Mouse (Mus musculus): ENCODE measurements around the gene Tmem234. TPM values are rescaled to one million over a fixed set of nuclear protein-coding genes. Genes with fewer than 3 reads are reported as not detected.

Tmem234 gene
- polyA plus RNA-seq, 1 experiment from 2014 or later, result 192 TPM

- ATAC-seq, result peak; percentile 52
- Histone ChIP-seq H3K4me3 (ENCODE audit: low read depth, low read length) (no peak overlapping the region), H3K9ac (replicated peaks; ENCODE audit: low read depth) (no peak overlapping the region)
Measured at GRCm38 (mm10) chr4:129576863-129577491, 23.5 kb upstream of the Tmem234 start.

GRCm38 (mm10) chr4:129577688-129578087 is 22.8 kb upstream of the Tmem234 start:
- 79% methylated on average over 7 of the region's 7 CpGs for WGBS
- no peak overlapping the region; the same call in 1 of the 2 replicates for H3K9ac ChIP-seq (replicated peaks; ENCODE audit: low read depth)

More at GRCm38 (mm10) chr4:129576863-129577491, 23.5 kb upstream of the Tmem234 start:
- Histone ChIP-seq H3K9me3 (ENCODE audit: low read length) (no peaks in the 10 kb centered on the region), H3K4me2 (replicated peaks; ENCODE audit: low read depth, low read length) (peak overlapping the region; percentile 20; the same call in 1 of the 2 replicates), H3K36me3 (ENCODE audit: insufficient read depth, low read length) (no peaks in the 10 kb centered on the region), H3K4me1 (ENCODE audit: insufficient read depth, low read depth, low read length) (no peaks in the 10 kb centered on the region), H3K27me3 (replicated peaks; ENCODE audit: insufficient read depth, low read length) (no peaks in the 10 kb centered on the region), H3K27ac (ENCODE audit: low read length) (no peak overlapping the region)
- DNase-seq (ENCODE audit: low spot score), result peak; percentile 74
- TF ChIP-seq EP300 (IDR thresholded peaks at IDR 0.05), result no peak
- TF ChIP-seq CTCF (IDR thresholded peaks at IDR 0.05), result peak; percentile 75
- WGBS, result 32% methylated on average over 21 of the region's 21 CpGs

GRCm38 (mm10) chr4:129578466-129578865 is 22.0 kb upstream of the Tmem234 start, which contains the start of gene Fam167b:
Gene Fam167b, minus strand, starts transcription at chr4:129578549.
- Histone ChIP-seq H3K4me2 (replicated peaks; ENCODE audit: low read depth, low read length) (peak within 1 kb of the TSS; percentile 20; the same call in 1 of the 2 replicates), H3K4me3 (ENCODE audit: low read depth, low read length) (no peak within 1 kb of the TSS), H3K27ac (ENCODE audit: low read length) (peak within 1 kb of the TSS; percentile 43; the same call in 1 of the 2 replicates), H3K9me3 (ENCODE audit: low read length) (no peaks in the 10 kb centered on the region), H3K9ac (replicated peaks; ENCODE audit: low read depth) (no peak within 1 kb of the TSS; the same call in 1 of the 2 replicates), H3K36me3 (ENCODE audit: insufficient read depth, low read length) (no peaks in the 10 kb centered on the region), H3K4me1 (ENCODE audit: insufficient read depth, low read depth, low read length) (no peaks in the 10 kb centered on the region), H3K27me3 (replicated peaks; ENCODE audit: insufficient read depth, low read length) (no peaks in the 10 kb centered on the region)
- DNase-seq (ENCODE audit: low spot score), result peak; percentile 42
- peak; percentile 50 for ATAC-seq
- WGBS, result 53% methylated on average over 5 of the region's 5 CpGs
- TF ChIP-seq EP300 (IDR thresholded peaks at IDR 0.05) (no peak), CTCF (IDR thresholded peaks at IDR 0.05) (no peak)

More at GRCm38 (mm10) chr4:129577688-129578087, 22.8 kb upstream of the Tmem234 start:
- H3K27ac ChIP-seq (ENCODE audit: low read length), result no peak overlapping the region
- TF ChIP-seq CTCF (IDR thresholded peaks at IDR 0.05), result no peak
- no peak for TF ChIP-seq EP300 (IDR thresholded peaks at IDR 0.05)
- ATAC-seq (no peak), DNase-seq (ENCODE audit: low spot score) (no peak)
- no peak overlapping the region for H3K4me3 ChIP-seq (ENCODE audit: low read depth, low read length)
- no peaks in the 10 kb centered on the region for H3K36me3 ChIP-seq (ENCODE audit: insufficient read depth, low read length)
- H3K4me1 ChIP-seq (ENCODE audit: insufficient read depth, low read depth, low read length), result no peaks in the 10 kb centered on the region
- no peaks in the 10 kb centered on the region for H3K9me3 ChIP-seq (ENCODE audit: low read length)
- peak overlapping the region; percentile 20; the same call in 1 of the 2 replicates for H3K4me2 ChIP-seq (replicated peaks; ENCODE audit: low read depth, low read length)
- no peaks in the 10 kb centered on the region for H3K27me3 ChIP-seq (replicated peaks; ENCODE audit: insufficient read depth, low read length)

GRCm38 (mm10) chr4:129580347-129580746 is 20.1 kb upstream of the Tmem234 start:
- no peaks in the 10 kb centered on the region for H3K9me3 ChIP-seq (ENCODE audit: low read length)
- TF ChIP-seq CTCF (IDR thresholded peaks at IDR 0.05) (no peak), EP300 (IDR thresholded peaks at IDR 0.05) (no peak)
- WGBS, result 45% methylated on average over 7 of the region's 7 CpGs
- ATAC-seq, result no peak
- H3K4me2 ChIP-seq (replicated peaks; ENCODE audit: low read depth, low read length), result no peak overlapping the region
- no peaks in the 10 kb centered on the region for H3K27me3 ChIP-seq (replicated peaks; ENCODE audit: insufficient read depth, low read length)
- H3K27ac ChIP-seq (ENCODE audit: low read length), result no peak overlapping the region
- H3K36me3 ChIP-seq (ENCODE audit: insufficient read depth, low read length), result no peaks in the 10 kb centered on the region
- no peak overlapping the region for H3K9ac ChIP-seq (replicated peaks; ENCODE audit: low read depth)
- H3K4me3 ChIP-seq (ENCODE audit: low read depth, low read length), result no peak overlapping the region
- H3K4me1 ChIP-seq (ENCODE audit: insufficient read depth, low read depth, low read length), result peaks cover 6% of the 10 kb centered on the region; the same call in 1 of the 2 replicates
- no peak for DNase-seq (ENCODE audit: low spot score)

- Histone ChIP-seq H3K4me1 (ENCODE audit: insufficient read depth, low read depth, low read length) (peaks cover 6% of the 10 kb centered on the region; the same call in 1 of the 2 replicates), H3K27ac (ENCODE audit: low read length) (no peak overlapping the region), H3K36me3 (ENCODE audit: insufficient read depth, low read length) (no peaks in the 10 kb centered on the region), H3K27me3 (replicated peaks; ENCODE audit: insufficient read depth, low read length) (no peaks in the 10 kb centered on the region), H3K4me2 (replicated peaks; ENCODE audit: low read depth, low read length) (no peak overlapping the region), H3K9ac (replicated peaks; ENCODE audit: low read depth) (no peak overlapping the region), H3K4me3 (ENCODE audit: low read depth, low read length) (no peak overlapping the region), H3K9me3 (ENCODE audit: low read length) (no peaks in the 10 kb centered on the region)
- WGBS, result 86% methylated on average over 1 of the region's 1 CpGs
- ATAC-seq, result no peak
- no peak for TF ChIP-seq EP300 (IDR thresholded peaks at IDR 0.05)
- TF ChIP-seq CTCF (IDR thresholded peaks at IDR 0.05), result no peak
- DNase-seq (ENCODE audit: low spot score), result no peak
Measured at GRCm38 (mm10) chr4:129582251-129582650, 18.2 kb upstream of the Tmem234 start.

GRCm38 (mm10) chr4:129584370-129584769 is 16.1 kb upstream of the Tmem234 start:
- peak overlapping the region; percentile 36 for H3K9ac ChIP-seq (replicated peaks; ENCODE audit: low read depth)
- peak overlapping the region; percentile 82; the same call in 1 of the 2 replicates for H3K27ac ChIP-seq (ENCODE audit: low read length)
- no peaks in the 10 kb centered on the region for H3K36me3 ChIP-seq (ENCODE audit: insufficient read depth, low read length)
- peak overlapping the region; percentile 45; the same call in 1 of the 2 replicates for H3K4me3 ChIP-seq (ENCODE audit: low read depth, low read length)
- no peaks in the 10 kb centered on the region for H3K9me3 ChIP-seq (ENCODE audit: low read length)
- no peaks in the 10 kb centered on the region for H3K27me3 ChIP-seq (replicated peaks; ENCODE audit: insufficient read depth, low read length)
- 83% methylated on average over 1 of the region's 1 CpGs for WGBS
- peaks cover 6% of the 10 kb centered on the region; the same call in 1 of the 2 replicates for H3K4me1 ChIP-seq (ENCODE audit: insufficient read depth, low read depth, low read length)
- peak; percentile 38 for ATAC-seq
- DNase-seq (ENCODE audit: low spot score), result peak; percentile 36
- H3K4me2 ChIP-seq (replicated peaks; ENCODE audit: low read depth, low read length), result peak overlapping the region; percentile 69
- TF ChIP-seq EP300 (IDR thresholded peaks at IDR 0.05) (no peak), CTCF (IDR thresholded peaks at IDR 0.05) (no peak)

Measured in lung, postnatal 0 days (tissue).